Mouse (Mus musculus) liver, adult 2 months (tissue): ENCODE measurements around the gene Gm20388. TPM values are rescaled to one million over a fixed set of nuclear protein-coding genes. Genes with fewer than 3 reads are reported as not detected.

ENCODE experiments used
- DNase-seq: peaks from one replicate; pipeline ENCODE4 v3.0.0-alpha.2; 2011; ENCODE audit warnings: low read depth, low spot score; ENCODE audit errors: extremely low read depth
- H3K27ac ChIP-seq: fragments of 200-500 bp; replicated peaks from 2 replicates; pipeline ENCODE4 v1.5.1; 2012; ENCODE audit warnings: low read depth, mild to moderate bottlenecking, control low read depth, inconsistent platforms, low read length; ENCODE audit not compliant: insufficient read depth
- H3K27me3 ChIP-seq: fragments of 200-500 bp; 2 replicates; pipeline ENCODE4 v1.6.1; 2012; ENCODE audit warnings: mild to moderate bottlenecking, moderate library complexity, low read length, inconsistent platforms; ENCODE audit not compliant: control insufficient read depth, insufficient read depth
- H3K36me3 ChIP-seq: fragments of 200-500 bp; 2 replicates; pipeline ENCODE4 v1.6.1; 2012; ENCODE audit warnings: low read length, inconsistent platforms; ENCODE audit not compliant: control insufficient read depth, insufficient read depth
- H3K4me1 ChIP-seq: fragments of 200-500 bp; 2 replicates; pipeline ENCODE4 v1.6.1; 2011; ENCODE audit warnings: low read length; ENCODE audit not compliant: control insufficient read depth, insufficient read depth
- H3K4me3 ChIP-seq: fragments of 200-500 bp; 2 replicates; pipeline ENCODE4 v1.5.1; 2011; ENCODE audit warnings: low read depth, mild to moderate bottlenecking, control low read depth, low read length, moderate library complexity; ENCODE audit not compliant: insufficient read depth
- H3K79me2 ChIP-seq: fragments of 200-500 bp; 2 replicates; pipeline ENCODE4 v1.6.1; 2012; ENCODE audit warnings: inconsistent platforms, mild to moderate bottlenecking, low read length, moderate library complexity; ENCODE audit not compliant: control insufficient read depth, insufficient read depth
- H3K9ac ChIP-seq: fragments of 200-500 bp; 2 replicates; pipeline ENCODE4 v1.6.1; 2012; ENCODE audit warnings: low read depth, mild to moderate bottlenecking, control low read depth, inconsistent platforms, low read length
- CTCF ChIP-seq: fragments of 200-500 bp; IDR thresholded peaks from 2 replicates; pipeline ENCODE4 v1.5.1; 2011; ENCODE audit warnings: low read depth, low read length, control low read depth
- POLR2A ChIP-seq: fragments of 200-500 bp; IDR thresholded peaks from 2 replicates; pipeline ENCODE4 v1.6.1; 2011; ENCODE audit warnings: low read length, control low read depth; ENCODE audit not compliant: insufficient read depth; ENCODE audit errors: extremely low read depth
- WGBS: fragments of 180-500 bp; shearing (Covaris S2); methylation state at CpG from one replicate; pipeline ENCODE4 v1.1.7; 2018; 5-methylcytosine and 5-hydroxymethylcytosine counted together
- polyA plus RNA-seq: library from polyadenylated mRNA; depleted of rRNA; stranded (reverse); fragments of >200 nt; gene quantifications from 2 replicates; pipeline ENCODE4 v1.2.3, GENCODE M21; 2012
- total RNA-seq: library from RNA; depleted of rRNA; stranded (reverse); fragments of >200 nt; gene quantifications from 2 replicates; pipeline ENCODE4 v1.2.3, GENCODE M21; 2014

Gm20388 gene
- total and polyA plus RNA-seq, 2 experiments = 6.4 to 19.9 TPM

DNA sequence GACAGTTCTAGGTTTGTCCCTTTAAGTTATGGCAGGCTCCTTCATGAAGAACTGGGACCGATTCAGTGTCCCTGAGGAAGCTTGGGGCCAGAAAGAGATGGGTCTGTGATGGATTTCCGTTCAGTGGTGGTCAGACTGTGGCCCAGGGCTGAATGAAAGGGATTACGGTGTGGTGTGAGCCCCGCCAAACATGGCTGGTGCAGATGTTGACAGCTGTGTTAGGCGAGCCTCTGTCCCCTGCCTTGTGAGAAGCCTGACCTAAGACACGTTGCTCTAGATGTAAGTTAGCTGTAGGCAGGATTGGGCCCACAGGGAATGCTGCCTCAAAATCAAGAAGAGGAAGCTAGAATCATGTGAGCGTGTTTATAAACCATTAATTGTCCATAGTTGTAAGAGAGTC, 826.5 kb downstream of the Gm20388 start:
- no peaks in the 10 kb centered on the region for H3K27me3 ChIP-seq
- no peaks in the 10 kb centered on the region for H3K36me3 ChIP-seq
- peaks cover 3% of the 10 kb centered on the region; the same call in 1 of the 2 replicates for H3K4me1 ChIP-seq
- no peak for TF ChIP-seq CTCF
- no peak for TF ChIP-seq POLR2A
- no peak for DNase-seq
- no peak overlapping the region; the same call in 1 of the 2 replicates for H3K4me3 ChIP-seq
- H3K9ac ChIP-seq = 0 out of 2 replicates have a peak overlapping the region, but pooled peaks have one; percentile 3
- no peak overlapping the region for H3K27ac ChIP-seq
- WGBS = 77% methylated on average over 7 of the region's 7 CpGs
- H3K79me2 ChIP-seq = no peaks in the 10 kb centered on the region

DNA sequence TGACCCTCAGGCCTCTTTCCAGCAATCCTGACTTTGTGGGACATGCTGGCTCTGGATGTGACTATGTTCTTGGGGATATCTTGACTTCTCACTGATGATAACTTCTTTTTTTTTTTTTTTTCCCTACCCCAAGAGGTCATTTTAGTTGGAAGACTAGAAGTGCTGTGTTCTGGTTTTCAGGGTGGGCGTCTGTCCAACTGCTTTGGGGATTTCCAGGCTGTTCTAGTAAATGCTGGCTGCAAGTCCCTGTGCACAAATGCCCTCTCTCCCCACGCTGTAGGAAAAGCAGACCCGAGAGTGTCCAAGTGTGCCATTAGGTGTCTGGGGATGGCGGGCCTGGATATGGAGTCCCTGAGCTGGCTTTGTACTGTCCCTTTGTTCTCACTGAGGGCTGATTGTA, 828.1 kb downstream of the Gm20388 start:
- Histone ChIP-seq H3K4me3 (no peak overlapping the region), H3K9ac (0 out of 2 replicates have a peak overlapping the region, but pooled peaks have one; percentile 4), H3K27ac (peak overlapping the region; percentile 24; the same call in 1 of the 2 replicates), H3K4me1 (peaks cover 3% of the 10 kb centered on the region; the same call in 1 of the 2 replicates), H3K27me3 (no peaks in the 10 kb centered on the region), H3K79me2 (no peaks in the 10 kb centered on the region), H3K36me3 (no peaks in the 10 kb centered on the region)
- WGBS = 64% methylated on average over 4 of the region's 4 CpGs
- TF ChIP-seq POLR2A = no peak
- TF ChIP-seq CTCF = no peak
- no peak for DNase-seq

DNA sequence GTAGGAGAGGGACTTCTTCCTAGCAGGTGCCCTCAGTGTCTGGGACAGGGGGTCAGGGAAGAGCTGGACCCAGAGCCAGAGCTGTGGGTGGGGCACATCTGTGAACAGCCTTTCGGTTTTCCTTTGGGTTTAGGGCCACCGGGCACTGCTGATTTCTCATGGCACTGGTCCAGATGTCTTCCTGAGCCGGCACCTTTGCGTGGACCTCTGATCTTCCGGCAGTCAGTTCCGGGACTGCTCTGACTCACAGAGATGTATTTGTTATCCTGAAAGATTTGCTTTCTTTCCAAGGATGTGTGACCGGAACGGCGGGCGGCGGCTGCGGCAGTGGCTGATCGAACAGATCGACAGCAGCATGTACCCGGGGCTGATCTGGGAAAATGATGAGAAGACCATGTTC, 828.9 kb downstream of the Gm20388 start:
- no peak overlapping the region for H3K9ac ChIP-seq
- H3K27ac ChIP-seq = no peak overlapping the region; the same call in 1 of the 2 replicates
- no peaks in the 10 kb centered on the region for H3K79me2 ChIP-seq
- no peak for TF ChIP-seq CTCF
- no peak for TF ChIP-seq POLR2A
- peaks cover 6% of the 10 kb centered on the region for H3K4me1 ChIP-seq
- DNase-seq = no peak
- WGBS = 78% methylated on average over 15 of the region's 15 CpGs
- no peak overlapping the region; the same call in 1 of the 2 replicates for H3K4me3 ChIP-seq
- no peaks in the 10 kb centered on the region for H3K36me3 ChIP-seq
- H3K27me3 ChIP-seq = no peaks in the 10 kb centered on the region

DNA sequence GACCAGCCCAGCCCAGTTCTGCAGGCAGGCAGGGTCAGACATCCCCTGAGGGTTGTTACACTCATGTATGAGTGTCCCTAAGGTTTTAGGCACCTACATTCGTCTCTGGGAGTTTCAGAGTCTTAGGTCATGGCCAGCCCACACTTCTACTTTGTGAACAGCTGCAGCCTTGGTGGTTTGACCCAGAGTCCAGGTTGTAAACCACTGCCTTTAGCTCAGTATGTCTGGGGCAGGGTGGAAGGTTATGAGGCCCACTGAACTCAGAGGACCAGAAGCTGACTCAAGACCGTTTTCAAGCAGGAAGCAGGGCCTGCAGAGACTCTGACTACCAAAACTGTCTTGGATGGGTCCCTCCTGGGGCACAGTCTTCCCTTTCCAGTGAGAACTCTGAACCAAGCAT, 829.9 kb downstream of the Gm20388 start:
- H3K36me3 ChIP-seq = no peaks in the 10 kb centered on the region
- no peak overlapping the region for H3K9ac ChIP-seq
- TF ChIP-seq CTCF (no peak), POLR2A (no peak)
- H3K79me2 ChIP-seq = no peaks in the 10 kb centered on the region
- no peak overlapping the region for H3K27ac ChIP-seq
- H3K4me3 ChIP-seq = no peak overlapping the region
- no peaks in the 10 kb centered on the region for H3K27me3 ChIP-seq
- DNase-seq = no peak
- H3K4me1 ChIP-seq = peaks cover 4% of the 10 kb centered on the region
- 76% methylated on average over 2 of the region's 2 CpGs for WGBS

DNA sequence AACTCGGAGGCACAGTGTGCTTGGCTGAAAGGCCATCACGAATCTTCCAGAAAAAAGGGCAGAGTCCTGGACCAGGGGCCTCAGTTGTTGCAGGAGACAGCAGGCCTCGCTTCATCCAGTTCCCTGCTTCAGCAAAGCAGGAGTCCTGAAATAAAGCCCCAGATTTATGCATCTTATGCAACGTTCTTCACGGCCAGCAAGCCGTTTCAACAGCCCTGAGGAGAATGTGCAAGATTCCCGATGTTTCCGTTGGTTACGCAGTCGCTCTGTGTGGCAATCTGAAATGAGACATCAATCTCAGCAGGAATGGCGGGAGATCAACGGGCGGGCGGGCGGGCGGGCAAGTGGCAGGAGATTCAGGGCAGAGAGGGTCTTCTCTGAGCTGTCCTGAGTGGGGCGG, 830.4 kb downstream of the Gm20388 start:
- Histone ChIP-seq H3K4me1 (peaks cover 3% of the 10 kb centered on the region; the same call in 1 of the 2 replicates), H3K27me3 (no peaks in the 10 kb centered on the region), H3K9ac (no peak overlapping the region), H3K27ac (no peak overlapping the region), H3K4me3 (no peak overlapping the region), H3K36me3 (no peaks in the 10 kb centered on the region), H3K79me2 (no peaks in the 10 kb centered on the region)
- TF ChIP-seq POLR2A = no peak
- TF ChIP-seq CTCF = no peak
- WGBS = 89% methylated on average over 17 of the region's 17 CpGs
- no peak for DNase-seq

DNA sequence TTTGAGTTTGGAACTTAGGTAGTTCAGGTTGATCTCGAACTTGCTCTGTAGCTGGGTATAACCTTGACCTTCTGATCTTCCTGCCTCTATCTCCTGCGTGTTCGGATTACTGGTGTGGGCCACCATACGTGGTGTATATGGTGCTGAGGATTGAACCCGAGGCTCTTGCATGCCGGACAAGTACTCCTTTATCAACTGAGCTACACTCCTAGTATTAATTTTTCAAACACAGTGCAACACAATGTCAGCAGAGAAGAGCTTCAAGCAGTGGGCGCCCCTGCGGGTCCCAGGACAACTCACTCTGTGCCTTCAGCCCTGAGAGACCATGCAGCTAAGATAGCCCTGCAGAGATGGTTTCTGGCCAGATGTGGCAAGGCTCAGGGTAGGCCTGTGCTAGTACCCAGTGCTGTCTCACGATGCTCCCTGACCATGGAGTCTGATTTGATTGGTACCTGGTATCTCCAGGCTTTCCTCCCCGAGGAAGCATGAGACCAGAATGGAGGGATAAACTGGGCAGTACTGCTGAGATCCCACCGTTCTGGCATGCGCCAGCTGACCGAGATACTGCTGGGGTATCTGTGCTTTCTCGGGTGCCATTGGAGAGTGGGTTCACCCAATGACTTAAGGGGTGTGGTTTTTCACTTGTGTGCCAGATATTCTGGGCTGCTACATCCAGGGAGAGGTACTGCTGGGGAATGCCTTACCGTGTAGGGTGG, 831.3 kb downstream of the Gm20388 start:
- 0 out of 2 replicates have a peak overlapping the region, but pooled peaks have one; percentile 12 for H3K9ac ChIP-seq
- H3K79me2 ChIP-seq = no peaks in the 10 kb centered on the region
- H3K27me3 ChIP-seq = no peaks in the 10 kb centered on the region
- H3K27ac ChIP-seq = peak overlapping the region; percentile 19
- 88% methylated on average over 15 of the region's 15 CpGs for WGBS
- no peak overlapping the region for H3K4me3 ChIP-seq
- no peak for DNase-seq
- no peaks in the 10 kb centered on the region for H3K36me3 ChIP-seq
- peaks cover 3% of the 10 kb centered on the region; the same call in 1 of the 2 replicates for H3K4me1 ChIP-seq
- no peak for TF ChIP-seq POLR2A
- no peak for TF ChIP-seq CTCF
